8 mouse cellular contexts compared by ENCODE assay signal in genomic region chr1:180848511-180849241, GRCm38 (mm10). TPM values are rescaled to one million over a fixed set of nuclear protein-coding genes. Genes with fewer than 3 reads are reported as not detected.
DNase-seq lines count a peak whose midpoint lies in the region; ATAC-seq and TF ChIP-seq lines count a peak whose summit lies in the region.

No protein-coding gene starts in this region.

- peak overlapping the region; percentile 78 for H3K4me2 ChIP-seq in heart, embryonic 14.5 days (ENCODE audit: low read length)
- H3K4me2 ChIP-seq in kidney, postnatal 0 days (ENCODE audit: low read length) = peak overlapping the region; percentile 48
- H3K4me2 ChIP-seq in liver, embryonic 12.5 days = peak overlapping the region; percentile 84
- peak overlapping the region; percentile 97 for H3K4me2 ChIP-seq in myocyte (ENCODE audit: low read depth)
- H3K4me2 ChIP-seq in stomach, embryonic 15.5 days = peak overlapping the region; percentile 53

- peaks cover 27% of the 10 kb centered on the region for H3K79me2 ChIP-seq in myocyte (ENCODE audit: control insufficient read depth, insufficient read depth)

- peak overlapping the region; percentile 70 for H3K9ac ChIP-seq in heart, embryonic 14.5 days (ENCODE audit: low read length)
- peak overlapping the region; percentile 46; the same call in 1 of the 2 replicates for H3K9ac ChIP-seq in kidney, postnatal 0 days (ENCODE audit: low read depth, low read length)
- peak overlapping the region; percentile 80 for H3K9ac ChIP-seq in liver, embryonic 12.5 days
- H3K9ac ChIP-seq in stomach, embryonic 15.5 days = peak overlapping the region; percentile 6; the same call in 1 of the 2 replicates

- no peak for ATAC-seq in heart, embryonic 14.5 days (ENCODE audit: insufficient number of reproducible peaks, insufficient read depth, low FRiP score, low read depth)
- no peak for ATAC-seq in kidney, postnatal 0 days (replicated peaks; ENCODE audit: low FRiP score, low read depth)
- ATAC-seq in liver, embryonic 12.5 days = peak; percentile 2; the same call in 1 of the 2 replicates
- no peak for ATAC-seq in stomach, embryonic 15.5 days (ENCODE audit: insufficient read depth, low FRiP score, low read depth)

- H3K36me3 ChIP-seq in forebrain, embryonic 10.5 days (replicated peaks) = peaks cover 6% of the 10 kb centered on the region; the same call in 1 of the 2 replicates
- no peaks in the 10 kb centered on the region for H3K36me3 ChIP-seq in heart, embryonic 14.5 days (ENCODE audit: control insufficient read depth, insufficient read depth, low read length)
- H3K36me3 ChIP-seq in kidney, postnatal 0 days (ENCODE audit: insufficient read depth, low read length) = no peaks in the 10 kb centered on the region
- H3K36me3 ChIP-seq in liver, embryonic 12.5 days = peaks cover 12% of the 10 kb centered on the region
- H3K36me3 ChIP-seq in myocyte (ENCODE audit: control insufficient read depth, insufficient read depth) = no peaks in the 10 kb centered on the region
- H3K36me3 ChIP-seq in stomach, embryonic 15.5 days = no peaks in the 10 kb centered on the region

- DNase-seq in CD4-positive helper T cell, adult 2 months (ENCODE audit: low read depth, low spot score) = peak; percentile 57
- DNase-seq in brain, embryonic 14.5 days (ENCODE audit: low read depth) = peak; percentile 89
- peak; percentile 38 for DNase-seq in forebrain, embryonic 10.5 days (ENCODE audit: extremely low spot score, low spot score)
- DNase-seq in kidney, postnatal 0 days (ENCODE audit: low spot score) = peak; percentile 40

- peak overlapping the region; percentile 45 for H3K4me3 ChIP-seq in forebrain, embryonic 10.5 days
- H3K4me3 ChIP-seq in heart, embryonic 14.5 days (ENCODE audit: control insufficient read depth in 1 of 2, insufficient read depth in 1 of 2, low read depth in 1 of 2, low read length in 2 of 2) = peak overlapping the region; percentile 13 to 34
- peak overlapping the region; percentile 8 for H3K4me3 ChIP-seq in kidney, postnatal 0 days (replicated peaks; ENCODE audit: low read depth, low read length)
- H3K4me3 ChIP-seq in liver, embryonic 12.5 days = peak overlapping the region; percentile 49
- peak overlapping the region; percentile 17 for H3K4me3 ChIP-seq in myocyte
- H3K4me3 ChIP-seq in stomach, embryonic 15.5 days (replicated peaks) = peak overlapping the region; percentile 20

- H3K27me3 ChIP-seq in forebrain, embryonic 10.5 days (ENCODE audit: poor library complexity, severe bottlenecking) = no peaks in the 10 kb centered on the region
- H3K27me3 ChIP-seq in heart, embryonic 14.5 days (ENCODE audit: control insufficient read depth, insufficient read depth, low read length) = no peaks in the 10 kb centered on the region
- no peaks in the 10 kb centered on the region for H3K27me3 ChIP-seq in kidney, postnatal 0 days (ENCODE audit: insufficient read depth, low read length)
- H3K27me3 ChIP-seq in liver, embryonic 12.5 days (replicated peaks) = no peaks in the 10 kb centered on the region
- H3K27me3 ChIP-seq in myocyte (ENCODE audit: control insufficient read depth, insufficient read depth, insufficient read length) = no peaks in the 10 kb centered on the region
- no peaks in the 10 kb centered on the region for H3K27me3 ChIP-seq in stomach, embryonic 15.5 days (replicated peaks)

- no peak for TF ChIP-seq CTCF in brain, embryonic 14.5 days (IDR thresholded peaks at IDR 0.05; ENCODE audit: borderline replicate concordance, extremely low read depth, insufficient read depth, insufficient read length)
- TF ChIP-seq CTCF in kidney, postnatal 0 days (IDR thresholded peaks at IDR 0.05; ENCODE audit: low read depth) = no peak

- no peak overlapping the region for H3ac ChIP-seq in myocyte (ENCODE audit: control insufficient read depth, insufficient read length)

- H3K27ac ChIP-seq in forebrain, embryonic 10.5 days = peak overlapping the region; percentile 97
- peak overlapping the region; percentile 88 to 100 for H3K27ac ChIP-seq in heart, embryonic 14.5 days (replicated peaks in 1 of 2; ENCODE audit: control insufficient read depth in 1 of 2, insufficient read depth in 1 of 2, low read depth in 2 of 2, low read length in 2 of 2)
- H3K27ac ChIP-seq in kidney, postnatal 0 days = peak overlapping the region; percentile 73
- H3K27ac ChIP-seq in liver, embryonic 12.5 days = peak overlapping the region; percentile 99
- peak overlapping the region; percentile 99 for H3K27ac ChIP-seq in stomach, embryonic 15.5 days

- H3K9me3 ChIP-seq in forebrain, embryonic 10.5 days = no peaks in the 10 kb centered on the region
- H3K9me3 ChIP-seq in heart, embryonic 14.5 days (ENCODE audit: control insufficient read depth, low read length) = no peaks in the 10 kb centered on the region
- no peaks in the 10 kb centered on the region for H3K9me3 ChIP-seq in kidney, postnatal 0 days (replicated peaks; ENCODE audit: low read length)
- H3K9me3 ChIP-seq in liver, embryonic 12.5 days (replicated peaks) = no peaks in the 10 kb centered on the region
- no peaks in the 10 kb centered on the region for H3K9me3 ChIP-seq in stomach, embryonic 15.5 days

- peaks cover 50% of the 10 kb centered on the region for H3K4me1 ChIP-seq in forebrain, embryonic 10.5 days
- H3K4me1 ChIP-seq in heart, embryonic 14.5 days (ENCODE audit: control insufficient read depth in 2 of 2, insufficient read depth in 2 of 2, low read length in 2 of 2) = peaks cover 15 to 32% of the 10 kb centered on the region in 2 experiments
- peaks cover 19% of the 10 kb centered on the region for H3K4me1 ChIP-seq in kidney, postnatal 0 days (replicated peaks; ENCODE audit: insufficient read depth, low read length)
- H3K4me1 ChIP-seq in liver, embryonic 12.5 days = peaks cover 56% of the 10 kb centered on the region
- H3K4me1 ChIP-seq in stomach, embryonic 15.5 days = peaks cover 19% of the 10 kb centered on the region

- 39% methylated on average over 11 of the region's 11 CpGs for WGBS in forebrain, embryonic 10.5 days
- 4% methylated on average over 11 of the region's 11 CpGs for WGBS in heart, embryonic 14.5 days
- WGBS in kidney, postnatal 0 days = 18% methylated on average over 11 of the region's 11 CpGs
- 8% methylated on average over 11 of the region's 11 CpGs for WGBS in liver, embryonic 12.5 days (ENCODE audit: insufficient replicate concordance)
- WGBS in stomach, embryonic 15.5 days = 12% methylated on average over 11 of the region's 11 CpGs

- TF ChIP-seq POLR2A in brain, embryonic 14.5 days (IDR thresholded peaks at IDR 0.05; ENCODE audit: borderline replicate concordance, extremely low read depth, insufficient read depth, insufficient read length, poor library complexity, severe bottlenecking) = peak; percentile 12; the same call in 1 of the 2 replicates
- TF ChIP-seq POLR2A in myocyte (IDR thresholded peaks at IDR 0.05; ENCODE audit: insufficient read length, low read depth) = peak; percentile 26

TF ChIP-seq in myocyte, 11 proteins besides CTCF, POLR2A, EP300 and RAD21 (continues in another document):
- peak; percentile 20 to 78 (median 68) for TF ChIP-seq MYOG (IDR thresholded peaks at IDR 0.05; ENCODE audit: control insufficient read depth in 1 of 3, insufficient read depth in 1 of 3, insufficient read length in 2 of 3, low read depth in 2 of 3)
- TF ChIP-seq MAX (IDR thresholded peaks at IDR 0.05; ENCODE audit: low read depth) = no peak
- peak; percentile 8 for TF ChIP-seq POLR2AphosphoS2 (IDR thresholded peaks at IDR 0.05; ENCODE audit: insufficient read length, low read depth)
- TF ChIP-seq TCF3 (IDR thresholded peaks at IDR 0.05; ENCODE audit: insufficient read length, low read depth) = peak; percentile 42
- TF ChIP-seq MYOD1 (IDR thresholded peaks at IDR 0.05; ENCODE audit: control insufficient read depth in 1 of 3, insufficient read length in 2 of 3, low read depth in 2 of 3) = peak; percentile 26 to 73 (median 56)

RNA-seq across cellular contexts. Expression of gene Sde2, which starts 2.3 kb away (rescaled TPM):
- 22.0 and 25.5 TPM in 2 replicates for polyA plus RNA-seq in brain, embryonic 14.5 days (2012; rRNA removed)
- 43.3 and 45.9 TPM in 2 replicates for polyA plus RNA-seq in forebrain, embryonic 10.5 days (2016; fragmentation: Nextera tagmentation; extraction: Ambion mirVana)
- 22.3 TPM in 2 replicates for polyA plus RNA-seq in heart, embryonic 14.5 days (2014; fragmentation: Nextera tagmentation; extraction: Ambion mirVana)
- polyA plus RNA-seq in kidney, postnatal 0 days (2015; fragmentation: Nextera tagmentation; extraction: Ambion mirVana) = 25.6 and 29.6 TPM in 2 replicates
- polyA plus RNA-seq in liver, embryonic 12.5 days (2016; fragmentation: Nextera tagmentation; extraction: Ambion mirVana) = 39.2 and 39.4 TPM in 2 replicates
- polyA plus RNA-seq in myocyte (2012; fragmentation: generic; extraction: Trizol) = 15.3 TPM
- polyA plus RNA-seq in stomach, embryonic 15.5 days (2015; fragmentation: Nextera tagmentation; extraction: Ambion mirVana) = 30.7 and 34.4 TPM in 2 replicates

RNA-seq across cellular contexts. Expression of gene H3f3a, which starts 34.9 kb away (rescaled TPM):
- polyA plus RNA-seq in brain, embryonic 14.5 days (2012; rRNA removed) = 2,000 and 2,211 TPM in 2 replicates
- polyA plus RNA-seq in forebrain, embryonic 10.5 days (2016; fragmentation: Nextera tagmentation; extraction: Ambion mirVana) = 2,460 and 2,659 TPM in 2 replicates
- polyA plus RNA-seq in heart, embryonic 14.5 days (2014; fragmentation: Nextera tagmentation; extraction: Ambion mirVana) = 1,749 and 1,827 TPM in 2 replicates
- polyA plus RNA-seq in kidney, postnatal 0 days (2015; fragmentation: Nextera tagmentation; extraction: Ambion mirVana) = 2,528 and 2,557 TPM in 2 replicates
- 1,997 and 2,057 TPM in 2 replicates for polyA plus RNA-seq in liver, embryonic 12.5 days (2016; fragmentation: Nextera tagmentation; extraction: Ambion mirVana)
- polyA plus RNA-seq in myocyte (2012; fragmentation: generic; extraction: Trizol) = 597 TPM
- polyA plus RNA-seq in stomach, embryonic 15.5 days (2015; fragmentation: Nextera tagmentation; extraction: Ambion mirVana) = 1,924 and 2,089 TPM in 2 replicates

RNA-seq across cellular contexts. Expression of gene Lefty2, which starts 44.2 kb away (rescaled TPM):
- polyA plus RNA-seq in brain, embryonic 14.5 days (2012; rRNA removed) = 1.4 and 2.0 TPM in 2 replicates
- polyA plus RNA-seq in forebrain, embryonic 10.5 days (2016; fragmentation: Nextera tagmentation; extraction: Ambion mirVana) = not detected in 2 replicates
- polyA plus RNA-seq in heart, embryonic 14.5 days (2014; fragmentation: Nextera tagmentation; extraction: Ambion mirVana) = not detected in 2 replicates
- polyA plus RNA-seq in kidney, postnatal 0 days (2015; fragmentation: Nextera tagmentation; extraction: Ambion mirVana) = 0.09 and 0.39 TPM in 2 replicates
- polyA plus RNA-seq in liver, embryonic 12.5 days (2016; fragmentation: Nextera tagmentation; extraction: Ambion mirVana) = not detected in 2 replicates
- not detected for polyA plus RNA-seq in myocyte (2012; fragmentation: generic; extraction: Trizol)
- not detected in 2 replicates for polyA plus RNA-seq in stomach, embryonic 15.5 days (2015; fragmentation: Nextera tagmentation; extraction: Ambion mirVana)

RNA-seq across cellular contexts. Expression of gene Pycr2, which starts 55.4 kb away (rescaled TPM):
- 45.7 and 65.9 TPM in 2 replicates for polyA plus RNA-seq in brain, embryonic 14.5 days (2012; rRNA removed)
- polyA plus RNA-seq in forebrain, embryonic 10.5 days (2016; fragmentation: Nextera tagmentation; extraction: Ambion mirVana) = 149 and 153 TPM in 2 replicates
- polyA plus RNA-seq in heart, embryonic 14.5 days (2014; fragmentation: Nextera tagmentation; extraction: Ambion mirVana) = 42.1 and 46.0 TPM in 2 replicates
- 72.6 and 76.5 TPM in 2 replicates for polyA plus RNA-seq in kidney, postnatal 0 days (2015; fragmentation: Nextera tagmentation; extraction: Ambion mirVana)
- 146 and 150 TPM in 2 replicates for polyA plus RNA-seq in liver, embryonic 12.5 days (2016; fragmentation: Nextera tagmentation; extraction: Ambion mirVana)
- 52.6 TPM for polyA plus RNA-seq in myocyte (2012; fragmentation: generic; extraction: Trizol)
- polyA plus RNA-seq in stomach, embryonic 15.5 days (2015; fragmentation: Nextera tagmentation; extraction: Ambion mirVana) = 101 and 109 TPM in 2 replicates

Comparison
In these comparisons a context has a peak if more than half of its experiments do, and no peak if none do; other contexts are left out.
1. DNase-seq: peak in every context shown above with its lines; median percentile 89 in brain, embryonic 14.5 days; 57 in CD4-positive helper T cell, adult 2 months; 40 in kidney, postnatal 0 days; 38 in forebrain, embryonic 10.5 days.
2. H3K9ac ChIP-seq: peak in every context shown above with its lines; median percentile 80 in liver, embryonic 12.5 days; 70 in heart, embryonic 14.5 days; 46 in kidney, postnatal 0 days; 6 in stomach, embryonic 15.5 days.